Mouse (Mus musculus) brown adipose tissue, adult 24 weeks (tissue): ENCODE measurements around the gene Ahsg. TPM values are rescaled to one million over a fixed set of nuclear protein-coding genes. Genes with fewer than 3 reads are reported as not detected.

Source experiments
- H3K27ac ChIP-seq: fragments of 200-500 bp; replicated peaks from 2 replicates; pipeline ENCODE4 v1.5.1; 2012; ENCODE audit warnings: low read depth, mild to moderate bottlenecking, low read length
- H3K4me1 ChIP-seq: fragments of 200-500 bp; 2 replicates; pipeline ENCODE4 v1.6.1; 2012; ENCODE audit warnings: low read length, mixed read lengths; ENCODE audit not compliant: control insufficient read depth, insufficient read depth, insufficient read length
- H3K4me3 ChIP-seq: fragments of 200-500 bp; 2 replicates; pipeline ENCODE4 v1.5.1; 2012; ENCODE audit warnings: low read depth, mild to moderate bottlenecking, low read length, moderate library complexity; ENCODE audit not compliant: insufficient read depth
- polyA plus RNA-seq: library from polyadenylated mRNA; stranded (reverse); fragments of >200 nt; gene quantifications from 2 replicates; pipeline ENCODE4 v1.2.4, GENCODE M21; 2012; ENCODE audit not compliant: missing spikeins, insufficient read depth, insufficient read length

The Ahsg gene
- 3.4 TPM in 1 of 2 replicates, not detected in the other for polyA plus RNA-seq

- H3K27ac ChIP-seq = no peak within 1 kb of the TSS
- no peaks in the 10 kb centered on the region for H3K4me1 ChIP-seq
- no peak within 1 kb of the TSS for H3K4me3 ChIP-seq
Measured at GRCm38 (mm10) chr16:22890683-22891510, at the start of gene Ahsg. TSS of gene Ahsg (plus strand) at chr16:22891277.

DNA sequence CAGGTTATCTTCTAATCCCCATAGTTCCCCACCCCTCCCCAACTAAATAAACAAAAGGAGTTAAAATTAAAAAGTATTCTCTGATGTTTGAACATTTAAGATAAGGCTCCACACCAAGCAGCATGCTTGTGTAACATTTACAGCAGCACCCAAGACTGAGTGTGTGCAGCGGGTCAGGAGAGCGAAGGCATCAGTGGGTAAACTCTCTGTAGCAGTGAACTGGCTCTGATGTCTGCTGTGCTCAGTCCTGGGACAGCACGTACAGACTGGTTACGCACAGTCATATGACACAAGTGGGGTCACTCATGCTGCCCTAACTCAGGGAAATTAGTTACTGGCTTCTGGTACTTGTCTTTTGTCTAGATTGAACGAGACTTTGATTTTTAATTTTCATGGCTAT, 48.2 kb upstream of the Ahsg start:
- Histone ChIP-seq H3K27ac (no peak overlapping the region), H3K4me1 (peaks cover 3% of the 10 kb centered on the region; the same call in 1 of the 2 replicates), H3K4me3 (no peak overlapping the region)

- H3K27ac ChIP-seq = no peak overlapping the region
- peaks cover 3% of the 10 kb centered on the region; the same call in 1 of the 2 replicates for H3K4me1 ChIP-seq
- H3K4me3 ChIP-seq = peak overlapping the region; percentile 53
Measured at GRCm38 (mm10) chr16:22844061-22844801, 46.8 kb upstream of the Ahsg start.

DNA sequence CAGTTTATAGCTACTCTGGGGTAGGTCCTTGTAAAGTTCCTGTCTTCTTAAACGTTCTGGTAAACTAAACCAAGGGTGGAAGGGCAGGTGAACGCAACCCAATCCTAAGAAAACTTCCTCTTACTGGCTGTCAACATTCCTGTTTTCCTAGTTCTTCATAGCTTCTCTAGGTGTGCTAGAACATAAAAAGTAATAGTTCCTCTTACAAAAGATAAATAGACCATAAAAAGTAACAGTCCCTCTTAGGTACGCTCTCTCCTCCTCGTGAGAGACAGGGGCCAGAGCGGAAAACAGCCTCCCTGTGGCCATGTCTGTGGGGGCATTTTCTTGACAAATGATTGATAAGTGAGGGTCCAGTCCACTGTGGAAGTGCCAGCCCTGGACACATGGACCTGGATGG, 46.2 kb upstream of the Ahsg start:
- H3K27ac ChIP-seq = no peak overlapping the region
- H3K4me3 ChIP-seq = peak overlapping the region; percentile 53
- peaks cover 3% of the 10 kb centered on the region; the same call in 1 of the 2 replicates for H3K4me1 ChIP-seq

DNA sequence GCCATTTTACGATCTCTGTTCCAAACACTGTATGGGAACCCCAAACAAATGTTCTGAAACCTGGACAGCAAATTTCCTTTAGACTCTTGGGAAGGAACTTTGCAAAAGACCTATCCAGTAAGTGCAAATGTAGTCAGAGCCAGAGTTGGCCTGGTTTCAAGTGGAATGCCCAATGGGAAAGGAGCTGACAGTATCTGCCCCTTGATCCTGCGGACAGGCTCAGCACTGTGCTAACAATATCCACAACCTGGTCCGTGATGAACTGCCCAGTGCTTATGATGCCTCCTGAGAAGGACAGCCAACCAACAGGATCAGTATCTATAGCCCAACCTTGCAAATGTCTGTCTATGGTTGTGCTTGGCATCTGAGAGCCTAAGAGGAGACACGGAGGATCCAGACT, 45.6 kb upstream of the Ahsg start:
- H3K4me3 ChIP-seq = no peak overlapping the region
- no peak overlapping the region for H3K27ac ChIP-seq
- peaks cover 3% of the 10 kb centered on the region; the same call in 1 of the 2 replicates for H3K4me1 ChIP-seq

DNA sequence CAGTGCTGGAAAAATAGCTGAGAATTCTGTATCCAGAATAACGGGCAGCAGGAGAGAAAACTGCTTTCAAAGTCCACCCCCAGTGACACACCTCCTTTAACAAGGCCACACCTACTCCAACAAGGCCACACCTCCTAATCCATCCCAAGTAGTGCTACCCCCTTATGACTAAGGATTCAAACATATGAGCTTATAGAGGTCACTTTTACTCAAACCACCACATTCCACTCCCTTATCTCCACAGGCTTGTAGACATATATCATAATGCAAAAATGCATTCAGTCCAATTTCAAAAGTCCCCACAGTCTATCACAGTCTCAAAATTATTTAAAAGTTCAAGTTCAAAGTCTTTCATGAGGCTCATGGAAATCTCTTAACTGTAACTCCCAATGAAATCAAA, 43.4 kb upstream of the Ahsg start:
- Histone ChIP-seq H3K27ac (no peak overlapping the region), H3K4me3 (no peak overlapping the region), H3K4me1 (peaks cover 3% of the 10 kb centered on the region; the same call in 1 of the 2 replicates)

GRCm38 (mm10) chr16:22848331-22848730, 42.7 kb upstream of the Ahsg start:
- H3K4me3 ChIP-seq = no peak overlapping the region
- no peak overlapping the region for H3K27ac ChIP-seq
- H3K4me1 ChIP-seq = peaks cover 3% of the 10 kb centered on the region; the same call in 1 of the 2 replicates

GRCm38 (mm10) chr16:22852709-22853108, 38.4 kb upstream of the Ahsg start:
- H3K4me1 ChIP-seq = no peaks in the 10 kb centered on the region
- H3K27ac ChIP-seq = no peak overlapping the region
- no peak overlapping the region for H3K4me3 ChIP-seq

DNA sequence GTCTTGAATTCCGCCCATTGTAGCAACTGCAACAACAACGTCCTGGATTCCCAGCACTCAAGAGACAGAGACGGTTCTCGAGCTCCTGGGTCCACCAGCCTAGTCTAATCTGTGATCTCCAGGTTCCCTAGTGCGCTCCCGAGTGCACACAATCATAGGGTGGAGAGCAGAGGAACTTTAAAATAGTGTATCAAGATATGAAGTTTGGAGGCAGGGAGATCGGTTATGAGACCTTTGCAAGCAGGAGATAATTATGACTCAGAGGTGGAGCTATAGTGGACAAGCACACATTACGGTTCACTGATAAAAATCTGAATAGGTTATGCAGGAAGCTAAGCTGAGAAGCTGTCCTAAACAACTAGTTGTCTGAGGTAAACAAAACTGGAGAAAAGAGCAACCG, 34.3 kb upstream of the Ahsg start:
- H3K4me1 ChIP-seq = no peaks in the 10 kb centered on the region
- no peak overlapping the region for H3K27ac ChIP-seq

DNA sequence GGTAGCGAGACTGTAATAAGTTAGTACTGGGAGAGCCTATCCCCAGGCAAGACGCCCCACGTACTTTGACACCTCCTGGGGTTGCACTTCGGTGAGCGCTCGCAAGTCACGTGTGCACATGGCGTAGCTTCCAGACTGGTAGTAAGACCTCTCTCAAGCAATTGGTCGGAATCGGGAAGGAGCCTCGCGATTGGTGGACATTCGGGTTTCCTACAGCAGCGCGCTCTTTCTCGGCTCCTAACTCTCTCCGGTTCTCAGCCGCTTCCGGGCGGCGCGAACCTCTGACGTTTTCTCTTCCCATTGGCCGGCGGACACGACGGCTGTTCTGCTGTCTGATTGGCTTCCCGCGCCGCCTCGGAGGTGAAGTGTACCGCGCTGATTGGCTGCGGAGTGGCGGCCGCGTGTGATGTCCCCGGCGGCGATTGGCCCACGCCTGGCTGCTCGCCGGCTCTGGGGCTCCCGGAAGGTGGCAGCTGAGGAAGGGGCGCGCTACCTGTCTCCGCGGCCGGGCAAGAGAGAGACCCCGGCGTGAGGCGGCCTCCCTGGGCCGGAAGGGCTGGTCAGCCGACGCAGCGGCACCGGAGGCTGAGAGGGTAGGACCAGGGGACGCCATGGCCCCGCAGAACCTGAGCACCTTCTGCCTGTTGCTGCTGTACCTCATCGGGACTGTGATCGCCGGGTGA, 33.5 kb upstream of the Ahsg start, which contains the start of the genes Tbccd1 and Dnajb11:
Tbccd1 (minus strand) TSS at position 239 of the 683 bp plus-strand sequence.
Dnajb11 (plus strand) TSS at position 415 of the 683 bp plus-strand sequence.
- H3K4me1 ChIP-seq = no peaks in the 10 kb centered on the region
- H3K27ac ChIP-seq = 0 out of 2 replicates have a peak within 1 kb of the TSS, but pooled peaks have one; percentile 36
- H3K4me3 ChIP-seq = peak within 1 kb of the TSS; percentile 83

More for the DNA sequence above, 34.3 kb upstream of the Ahsg start:
- peak overlapping the region; percentile 65 for H3K4me3 ChIP-seq

DNA sequence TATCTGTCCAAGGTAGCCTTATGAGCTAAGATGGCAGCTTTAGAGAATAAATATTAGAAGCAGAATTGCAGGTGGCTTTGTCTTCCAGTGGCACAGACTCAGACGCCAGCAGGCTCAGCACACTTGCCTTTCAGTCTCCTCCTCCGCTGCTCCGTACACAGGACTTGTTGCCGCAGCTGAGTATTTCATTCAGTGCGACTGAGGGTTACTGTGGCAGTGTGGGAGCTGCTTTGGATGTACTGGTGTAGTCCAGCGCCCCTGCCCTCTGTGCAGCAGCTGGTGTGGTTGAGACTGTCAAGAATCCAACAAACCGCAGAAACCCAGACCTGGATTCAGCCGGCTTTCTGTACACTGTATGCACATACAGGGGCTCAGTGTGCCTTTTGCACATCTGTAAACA, 18.7 kb upstream of the Ahsg start:
- no peaks in the 10 kb centered on the region for H3K4me1 ChIP-seq
- H3K27ac ChIP-seq = no peak overlapping the region
- no peak overlapping the region for H3K4me3 ChIP-seq

- Histone ChIP-seq H3K4me1 (no peaks in the 10 kb centered on the region), H3K4me3 (no peak overlapping the region), H3K27ac (no peak overlapping the region)
Measured at GRCm38 (mm10) chr16:22873369-22873768, 17.7 kb upstream of the Ahsg start.

- no peak overlapping the region for H3K27ac ChIP-seq
- no peaks in the 10 kb centered on the region for H3K4me1 ChIP-seq
- H3K4me3 ChIP-seq = no peak overlapping the region
Measured at GRCm38 (mm10) chr16:22876218-22877043, 14.6 kb upstream of the Ahsg start.

DNA sequence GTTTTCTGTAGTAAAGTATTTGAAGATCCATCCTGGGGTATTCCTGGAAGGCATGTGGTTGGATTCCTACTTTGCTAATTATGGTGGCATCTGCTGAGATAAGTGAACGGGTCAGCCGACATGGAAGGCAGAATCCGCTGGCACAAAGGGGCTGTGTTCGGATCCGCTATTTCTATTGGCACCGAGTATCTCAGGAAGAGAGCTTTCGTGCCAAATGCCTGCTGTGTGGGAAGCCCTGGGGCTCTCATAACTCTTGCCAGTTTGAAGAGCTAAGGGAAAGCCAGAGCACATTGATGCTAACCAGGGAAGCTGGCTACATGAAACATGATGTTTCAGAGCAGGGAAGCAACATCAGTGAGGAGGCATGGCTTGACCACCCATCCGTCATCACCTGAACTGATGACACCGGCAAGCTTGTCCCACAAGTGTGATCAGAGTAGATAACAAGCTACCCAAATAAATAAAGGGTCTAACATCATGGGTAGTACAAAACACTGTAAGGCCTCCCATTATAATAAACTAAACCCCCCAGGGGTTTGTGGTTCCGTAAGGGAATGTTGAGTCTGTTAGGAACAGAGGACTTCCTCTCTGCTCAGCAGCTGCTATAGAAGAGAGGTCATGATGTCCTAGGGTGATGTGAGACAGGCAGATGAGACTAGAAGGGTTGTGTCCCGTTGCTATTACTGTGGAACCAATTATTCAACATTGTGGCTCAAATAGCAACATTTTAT, 13.3 kb upstream of the Ahsg start:
- no peaks in the 10 kb centered on the region for H3K4me1 ChIP-seq
- no peak overlapping the region for H3K27ac ChIP-seq
- no peak overlapping the region for H3K4me3 ChIP-seq
